Mouse (Mus musculus): ENCODE measurements around the gene Barx1.
A peak's percentile ranks its signal among the peaks of the same experiment; 100 is the strongest.

Barx1 gene

DNA sequence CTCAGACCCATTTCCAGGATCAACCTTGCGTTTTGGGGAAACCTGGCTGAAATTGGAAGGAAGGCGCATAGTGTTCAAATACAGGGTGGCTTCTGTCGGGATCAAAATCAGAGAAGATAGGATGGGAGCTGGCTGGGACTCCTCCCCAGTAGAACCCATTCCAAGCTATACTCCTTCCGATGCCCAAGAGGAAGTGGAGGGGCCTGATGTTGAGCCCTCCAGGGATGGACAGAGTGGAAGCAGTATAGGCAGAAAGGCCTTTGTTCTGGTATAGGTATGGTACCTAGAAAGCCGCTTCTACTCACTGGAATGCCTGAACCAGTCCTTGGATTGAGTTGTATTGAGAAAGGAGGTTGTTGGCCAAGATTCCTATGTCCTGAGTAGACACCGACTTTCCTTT lies 2.1 kb upstream of the Barx1 start:
- no peak for DNase-seq

DNA sequence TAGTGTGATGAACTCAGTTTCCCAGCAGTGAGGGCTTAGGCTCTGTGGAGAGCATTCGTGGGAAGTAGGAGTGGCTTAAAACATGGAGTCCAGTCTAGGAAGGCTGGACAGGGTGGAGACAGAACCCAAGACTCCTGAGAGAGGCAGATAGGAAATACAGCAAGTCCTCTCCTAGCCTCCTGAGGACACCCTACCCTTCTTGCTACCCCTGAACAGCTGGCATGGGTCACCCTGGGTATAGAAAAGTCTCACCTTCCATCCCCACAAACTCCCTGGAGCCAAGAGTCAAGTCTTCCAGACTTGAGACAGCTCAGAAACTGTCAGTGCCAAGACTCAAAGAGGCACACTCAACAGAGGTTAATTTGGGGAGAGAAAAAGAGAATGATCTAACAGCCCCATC lies 1.2 kb upstream of the Barx1 start:
- no peak for DNase-seq

DNA sequence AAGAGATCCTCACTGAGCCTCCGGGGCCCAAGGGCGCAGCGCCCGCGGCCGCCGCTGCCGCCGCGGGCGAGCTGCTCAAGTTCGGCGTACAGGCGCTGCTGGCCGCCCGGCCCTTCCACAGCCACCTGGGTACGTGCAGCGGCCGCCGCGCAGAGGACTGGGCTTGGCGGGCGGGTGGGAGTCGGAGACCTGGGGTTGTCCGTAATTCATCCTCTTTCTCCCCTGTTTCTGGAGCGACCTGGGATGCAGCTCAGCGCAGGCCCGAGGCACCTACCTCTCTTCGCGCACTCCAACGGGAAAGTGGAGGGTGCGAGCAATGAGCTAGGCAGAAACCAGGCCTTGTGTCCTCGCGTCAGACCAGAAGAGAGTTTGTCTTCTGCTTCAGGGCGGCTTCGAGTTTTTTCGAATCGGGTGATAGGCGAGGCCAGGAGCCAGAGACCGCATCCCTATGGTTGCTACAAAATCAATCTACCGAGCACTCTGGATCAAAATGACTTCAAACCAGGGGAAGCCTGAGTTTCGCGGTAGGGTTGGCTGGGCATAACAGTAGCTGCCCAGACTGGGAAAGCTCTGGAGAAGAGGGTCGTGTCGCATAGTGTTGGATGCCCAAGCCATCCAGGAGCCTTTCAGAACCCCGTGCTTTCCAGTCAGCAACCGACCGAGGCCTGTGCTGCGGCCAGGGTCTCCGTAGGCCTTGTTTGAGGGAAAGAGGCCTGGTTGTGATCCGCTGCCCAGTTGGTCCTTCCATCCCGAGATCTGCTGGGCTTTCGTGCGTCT lies 601 bp downstream of the Barx1 start:
- DNase-seq = no peak

DNA sequence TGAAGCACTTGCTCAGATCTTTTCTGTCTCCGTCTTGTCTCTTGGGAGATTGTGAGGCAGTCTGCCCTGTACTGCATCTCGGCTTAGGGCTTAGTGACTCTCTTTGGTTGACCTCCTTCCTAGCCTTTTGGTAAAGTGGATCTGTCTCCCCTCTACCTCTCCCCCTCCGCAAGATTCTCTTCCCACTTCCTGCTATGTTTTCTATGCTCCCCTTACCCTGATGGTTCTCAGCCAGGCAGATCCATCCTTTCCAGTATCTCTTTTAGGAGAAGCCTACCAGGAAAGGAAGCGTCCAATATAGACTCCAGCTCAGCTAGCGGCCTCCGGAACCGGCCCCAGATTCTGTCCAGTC lies 1.2 kb downstream of the Barx1 start:
- no peak for DNase-seq

DNA sequence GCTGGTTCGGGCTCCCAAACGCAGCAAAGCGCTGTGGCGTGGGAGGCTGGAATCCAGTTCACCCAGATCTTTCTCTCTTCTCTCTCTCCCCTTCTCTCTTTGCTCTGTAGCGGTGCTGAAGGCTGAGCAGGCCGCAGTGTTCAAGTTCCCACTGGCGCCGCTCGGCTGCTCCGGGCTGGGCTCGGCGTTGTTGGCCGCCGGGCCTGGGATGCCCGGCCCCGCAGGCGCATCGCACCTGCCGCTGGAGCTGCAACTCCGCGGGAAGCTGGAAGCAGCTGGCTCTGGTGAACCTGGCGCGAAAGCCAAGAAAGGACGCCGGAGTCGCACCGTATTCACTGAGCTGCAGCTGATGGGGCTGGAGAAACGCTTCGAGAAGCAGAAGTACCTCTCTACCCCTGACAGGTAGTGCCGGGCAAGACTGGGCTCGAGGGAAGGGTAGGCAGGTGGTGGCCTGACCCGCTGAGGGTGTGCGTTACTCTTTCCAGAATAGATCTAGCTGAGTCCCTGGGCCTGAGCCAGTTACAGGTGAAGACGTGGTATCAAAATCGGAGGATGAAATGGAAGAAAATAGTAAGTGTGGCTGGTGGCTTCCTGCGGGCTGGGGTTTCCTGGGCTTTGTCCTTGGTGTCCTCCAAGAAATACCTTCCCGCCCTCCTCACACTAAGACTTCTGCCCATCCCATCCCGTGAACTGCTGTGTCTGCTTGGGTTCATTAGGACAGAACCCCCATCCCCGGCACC lies 2.3 kb downstream of the Barx1 start:
- DNase-seq = peak; percentile 40

DNA sequence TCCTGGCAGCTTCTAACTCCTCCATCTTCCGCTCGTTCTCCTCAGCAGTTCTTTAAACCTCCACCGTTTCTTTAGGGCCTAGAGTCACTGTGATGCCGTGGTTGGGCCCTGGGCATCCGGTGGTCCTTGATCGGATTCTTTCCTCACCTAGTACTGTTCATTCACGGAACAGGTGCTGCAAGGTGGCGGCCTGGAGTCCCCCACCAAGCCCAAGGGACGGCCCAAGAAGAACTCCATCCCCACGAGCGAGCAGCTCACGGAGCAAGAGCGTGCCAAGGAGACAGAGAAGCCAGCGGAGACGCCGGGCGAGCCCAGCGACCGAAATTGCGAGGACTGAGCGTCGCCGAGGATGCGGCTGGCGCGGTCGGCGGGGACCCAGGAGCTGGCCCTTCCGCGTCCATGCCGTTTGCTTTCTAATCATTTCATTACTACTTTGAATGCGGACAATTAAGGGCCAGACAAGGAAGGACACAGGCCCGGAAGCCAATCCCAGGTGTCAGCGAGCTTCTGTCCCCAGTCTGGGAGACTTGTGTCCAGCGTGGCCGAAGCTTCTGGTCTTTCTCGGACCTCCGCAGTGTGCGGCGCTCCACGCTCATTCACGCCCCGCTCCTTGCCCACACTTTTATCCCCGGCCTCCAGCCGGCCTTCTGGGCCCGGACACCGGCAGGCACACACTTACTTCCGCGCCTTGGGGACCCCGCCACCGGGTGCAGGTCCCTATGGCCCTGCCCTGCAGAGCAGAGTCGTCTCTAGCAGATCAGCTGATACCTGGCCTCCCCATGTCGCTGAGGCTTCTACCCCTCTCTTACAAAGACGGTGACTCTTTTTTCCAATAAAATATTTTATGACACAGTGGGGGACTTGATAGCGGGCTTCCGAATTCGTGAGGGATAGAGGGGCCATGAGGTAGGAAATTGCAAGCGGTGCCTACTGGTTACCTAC lies 3.1 kb downstream of the Barx1 start:
- peak; percentile 31 for DNase-seq

DNA sequence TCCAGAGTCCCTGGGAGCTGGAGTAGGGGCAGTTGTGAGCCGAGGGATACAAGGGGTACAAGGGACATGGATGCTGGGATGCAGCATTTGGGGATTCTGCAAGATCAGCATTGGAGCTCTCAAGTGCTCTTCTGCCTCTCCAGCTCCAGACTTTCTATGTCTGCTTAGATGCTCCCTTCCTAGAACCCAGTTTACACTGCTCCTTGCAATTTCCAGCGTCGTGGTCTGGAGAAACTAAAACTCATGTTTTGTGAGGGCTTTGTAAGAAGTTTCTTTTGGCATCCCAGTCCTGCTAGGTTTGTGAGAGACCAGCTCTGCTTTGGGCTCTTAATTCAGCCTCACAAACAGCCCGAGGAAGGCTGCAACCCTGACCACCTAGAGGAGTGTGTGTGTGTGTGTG lies 4.7 kb downstream of the Barx1 start:
- DNase-seq = no peak

DNA sequence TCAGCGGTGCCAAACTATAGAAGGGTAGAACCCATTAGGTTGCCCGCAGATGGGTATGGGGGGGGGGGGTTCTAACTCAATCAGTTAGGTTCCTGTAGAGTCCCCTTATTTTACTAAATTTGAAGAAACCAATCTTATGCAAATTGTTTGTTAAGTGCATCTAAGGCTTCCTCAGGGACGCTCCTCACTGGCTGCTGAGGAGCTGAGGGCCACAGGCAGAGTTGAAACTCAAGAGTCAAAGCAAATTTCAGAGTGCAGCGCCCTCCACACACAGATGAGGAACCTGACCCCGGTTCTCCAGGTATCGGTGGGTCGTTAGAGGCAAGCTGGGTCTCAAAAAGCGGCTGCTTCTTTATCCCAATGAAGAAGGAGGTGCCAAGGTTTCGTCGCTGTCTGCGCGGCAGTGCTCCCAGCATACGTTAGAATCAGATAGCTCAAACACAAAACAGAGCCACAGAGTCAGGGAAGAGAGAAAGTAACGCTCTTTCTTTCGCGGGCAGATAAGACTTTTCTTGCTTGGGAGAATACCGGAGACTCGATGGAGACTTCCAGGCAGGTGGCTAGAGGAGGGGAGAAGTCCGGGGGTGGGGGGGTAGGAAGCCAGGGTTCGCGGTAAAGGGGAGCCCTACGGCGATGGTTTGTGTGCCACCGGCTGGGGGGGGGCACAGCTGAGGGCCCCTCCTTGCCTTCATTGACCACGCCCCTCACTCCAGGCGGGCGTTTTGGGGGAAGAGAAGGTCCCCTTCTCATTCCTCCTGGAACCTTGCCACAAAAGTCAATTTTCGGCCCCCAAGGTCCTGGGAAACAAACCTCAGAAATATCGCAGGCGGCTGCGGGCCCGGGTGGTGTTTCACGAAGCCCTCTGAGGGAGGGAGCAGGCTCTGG lies 5.5 kb downstream of the Barx1 start:
- no peak for DNase-seq

DNA sequence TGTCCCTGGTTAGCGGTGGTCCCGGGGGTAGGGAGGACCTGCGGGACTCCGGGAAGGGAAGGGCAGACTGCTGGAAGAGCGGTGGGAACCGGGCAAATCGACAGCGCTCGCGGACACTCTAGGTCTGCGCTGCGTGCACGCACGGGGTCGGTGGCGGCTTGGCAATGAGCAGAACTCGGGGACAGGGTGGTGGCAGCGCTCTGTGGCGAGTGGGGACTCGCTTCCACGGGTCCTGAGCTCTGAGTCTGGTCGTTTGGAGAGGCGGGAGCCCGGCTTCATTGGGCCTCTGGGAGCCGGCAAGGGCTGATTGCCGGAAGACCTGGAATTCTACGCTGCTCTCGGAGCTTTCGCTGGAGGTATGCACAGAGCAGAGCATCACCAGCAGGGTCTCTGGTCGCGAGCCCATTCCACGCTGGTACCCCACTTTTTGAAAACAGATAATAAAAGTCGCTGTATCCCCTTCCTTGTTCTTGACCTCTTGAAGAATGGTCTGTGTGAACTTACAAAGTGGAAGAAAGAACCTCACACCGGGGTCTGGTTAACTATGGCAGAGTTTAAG lies 6.3 kb downstream of the Barx1 start:
- peak; percentile 48 for DNase-seq

DNA sequence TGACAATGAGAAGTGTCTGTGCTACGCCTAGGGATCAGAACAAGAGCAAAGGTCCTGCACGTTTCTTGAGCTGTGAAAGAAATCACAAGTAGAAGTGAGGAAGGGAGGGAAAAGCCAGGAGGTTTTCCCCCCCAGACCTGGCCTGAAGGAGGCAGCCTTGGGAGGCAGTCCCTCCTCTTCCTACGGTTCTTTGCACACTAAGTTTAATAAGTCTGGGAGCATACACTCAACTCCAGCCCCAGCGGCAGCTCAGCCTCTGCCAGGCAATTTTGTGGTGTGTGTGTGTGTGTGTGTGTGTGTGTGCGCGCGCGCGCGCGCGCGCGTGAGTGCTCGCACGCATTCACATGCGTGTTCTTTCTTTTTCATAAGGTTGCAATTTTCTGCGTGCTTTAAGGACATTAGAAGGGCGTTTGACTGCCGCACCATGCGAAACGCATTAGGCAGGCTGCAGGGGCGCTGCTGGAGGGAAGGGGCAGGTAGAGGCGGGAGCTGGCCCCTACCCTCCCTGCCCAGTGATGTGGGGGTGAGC lies 9.6 kb downstream of the Barx1 start:
- peak; percentile 37 for DNase-seq

DNA sequence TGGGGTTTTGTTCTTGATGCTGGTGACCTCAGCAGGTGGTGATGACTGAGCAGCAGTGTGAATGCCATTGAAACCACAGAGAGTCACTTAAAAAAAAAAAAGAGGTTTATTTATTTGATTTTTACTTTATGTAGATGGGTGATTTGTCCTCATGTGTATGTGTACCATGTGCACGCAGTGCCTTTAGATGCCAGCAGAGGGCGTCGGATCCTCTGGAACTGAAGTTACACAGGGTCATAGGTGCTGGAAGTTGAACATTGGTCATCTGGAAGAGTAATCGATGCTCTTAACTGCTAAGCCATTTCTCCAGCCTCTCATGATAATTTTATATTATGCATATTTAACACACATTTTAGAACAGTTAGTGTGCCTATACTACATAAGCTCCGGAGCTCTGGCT lies 11.8 kb downstream of the Barx1 start:
- no peak for DNase-seq

DNA sequence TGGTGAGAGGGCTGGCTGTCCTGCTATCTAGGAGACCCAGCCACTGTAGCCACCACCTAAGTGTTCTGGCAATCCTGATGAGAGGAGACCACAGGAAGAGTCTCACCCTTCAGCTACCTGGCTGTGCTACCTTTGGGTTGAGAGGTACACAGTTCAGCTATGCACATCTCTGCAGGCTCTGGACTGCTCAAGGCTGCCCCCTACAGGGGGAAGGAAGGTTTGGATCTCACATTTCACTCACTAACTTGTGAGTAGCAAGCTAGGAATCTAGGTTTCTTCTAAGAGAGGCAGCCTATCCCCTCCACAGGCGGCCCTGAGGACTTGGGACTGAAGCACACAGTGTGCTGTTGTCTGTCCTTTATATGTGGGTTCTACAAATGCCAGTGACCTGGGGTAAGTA lies 16.6 kb downstream of the Barx1 start:
- DNase-seq = peak; percentile 49

DNA sequence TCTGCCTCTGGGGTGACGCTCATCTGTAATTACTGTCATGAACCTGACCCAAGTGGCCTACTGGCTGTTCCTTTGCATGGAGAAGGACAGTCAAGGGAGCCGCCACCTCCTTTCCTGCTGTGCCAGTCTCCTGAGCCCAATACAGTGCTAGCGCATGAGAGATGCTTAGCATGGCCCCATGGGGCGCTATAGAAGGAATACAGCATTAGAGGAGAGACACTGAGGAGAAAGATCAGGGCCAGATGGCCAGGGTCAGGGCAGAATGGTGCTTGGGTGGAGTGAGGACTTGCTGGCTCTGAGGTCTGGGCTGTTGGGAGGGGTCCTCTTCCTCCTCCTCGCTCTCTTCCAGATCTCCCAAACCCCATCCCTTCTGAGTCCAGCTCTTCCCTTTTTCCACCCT lies 23.9 kb downstream of the Barx1 start:
- peak; percentile 59 for DNase-seq

DNA sequence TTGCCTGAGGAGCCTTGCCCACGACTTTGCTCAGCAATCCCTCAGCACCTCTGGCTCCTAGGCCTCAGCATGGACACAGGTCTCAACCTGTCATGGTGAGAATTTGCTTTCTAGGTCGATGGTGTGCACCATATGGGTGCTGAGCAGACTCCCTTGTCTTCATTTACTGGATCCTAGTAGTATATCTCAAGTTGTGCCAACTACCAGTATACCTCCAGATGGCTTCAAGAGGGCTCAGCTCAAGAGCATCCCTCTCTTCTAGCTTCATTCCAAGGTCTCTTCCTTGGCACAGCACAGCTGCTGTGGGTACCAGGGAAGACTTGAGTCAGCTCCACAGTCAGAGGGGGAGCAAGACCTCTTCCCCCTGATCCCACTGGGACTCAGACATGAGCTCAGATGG lies 29.2 kb downstream of the Barx1 start:
- no peak for DNase-seq

DNA sequence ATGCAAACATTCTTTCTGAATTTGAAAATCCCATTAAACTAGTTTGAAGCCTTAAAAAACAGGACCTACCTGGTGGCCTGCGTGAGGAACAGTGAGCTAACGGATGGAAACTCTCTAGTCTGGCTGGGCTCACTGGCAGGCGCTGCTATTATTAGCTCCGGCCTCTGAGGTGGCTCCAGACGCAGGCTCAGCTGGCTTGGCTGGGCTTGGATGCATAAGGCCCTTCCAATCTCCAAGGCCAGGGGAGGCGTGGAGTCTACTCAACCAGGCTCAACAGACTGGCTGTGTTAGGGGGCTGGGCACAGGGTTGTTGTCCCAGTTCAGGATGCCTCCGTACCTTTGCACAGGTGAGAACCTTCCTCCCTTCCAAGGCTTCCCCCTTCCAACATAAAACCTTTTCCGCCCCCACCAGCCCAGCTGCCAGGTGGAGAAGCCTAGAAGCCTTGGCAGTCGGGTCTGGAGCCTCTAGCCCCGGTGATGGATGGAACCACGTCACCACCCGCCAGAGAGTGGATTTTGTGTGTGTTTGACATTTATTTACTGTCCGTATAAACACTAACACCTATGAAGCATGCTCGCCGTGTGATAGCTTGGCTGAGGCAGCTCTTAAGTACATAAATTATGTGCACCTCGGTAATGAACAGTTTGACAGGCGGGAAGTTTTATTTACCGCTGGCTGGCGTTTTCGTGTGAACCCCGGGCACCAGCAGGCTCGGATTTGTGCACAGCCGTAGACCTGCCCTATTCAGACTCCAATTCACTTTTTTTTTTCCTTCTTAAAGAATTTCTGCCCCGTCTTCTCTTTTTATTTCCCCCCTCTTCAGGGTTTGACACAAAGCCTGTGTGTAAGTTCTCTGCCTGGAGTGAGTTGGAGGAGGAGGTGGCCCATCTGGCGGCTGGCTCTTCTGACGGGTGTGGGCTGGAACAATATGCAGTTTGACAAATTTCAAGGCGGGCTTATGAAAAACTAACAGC lies 31.6 kb downstream of the Barx1 start:
- no peak for DNase-seq

DNA sequence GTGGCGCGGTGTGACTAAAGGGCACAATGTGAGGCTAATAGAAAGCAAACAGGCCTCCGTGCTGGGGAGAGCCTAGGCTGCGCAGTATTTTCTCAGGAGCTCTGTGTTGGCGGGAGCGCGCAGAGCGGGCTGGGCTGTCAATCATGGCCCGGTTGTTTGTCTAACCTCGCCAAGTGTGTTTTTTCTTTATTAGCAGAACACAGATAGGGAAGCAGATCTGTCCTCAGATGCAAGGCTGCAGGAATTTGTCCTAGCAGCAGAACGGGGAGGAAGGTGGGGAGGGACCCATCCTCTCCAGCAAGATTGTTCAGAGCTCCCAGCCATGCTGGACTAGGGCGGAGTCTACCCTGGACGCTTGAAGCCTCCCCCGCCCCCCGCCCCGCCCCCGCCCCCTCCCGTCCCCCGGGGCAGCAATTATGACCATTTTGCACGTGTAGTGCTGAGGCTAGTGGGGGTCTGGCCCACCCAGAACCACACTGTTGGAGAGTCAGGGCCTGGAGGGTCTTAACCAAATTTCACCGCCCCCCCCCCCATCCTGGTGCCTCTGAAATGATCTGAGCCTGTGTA lies 43.7 kb downstream of the Barx1 start:
- peak; percentile 62 for DNase-seq

DNA sequence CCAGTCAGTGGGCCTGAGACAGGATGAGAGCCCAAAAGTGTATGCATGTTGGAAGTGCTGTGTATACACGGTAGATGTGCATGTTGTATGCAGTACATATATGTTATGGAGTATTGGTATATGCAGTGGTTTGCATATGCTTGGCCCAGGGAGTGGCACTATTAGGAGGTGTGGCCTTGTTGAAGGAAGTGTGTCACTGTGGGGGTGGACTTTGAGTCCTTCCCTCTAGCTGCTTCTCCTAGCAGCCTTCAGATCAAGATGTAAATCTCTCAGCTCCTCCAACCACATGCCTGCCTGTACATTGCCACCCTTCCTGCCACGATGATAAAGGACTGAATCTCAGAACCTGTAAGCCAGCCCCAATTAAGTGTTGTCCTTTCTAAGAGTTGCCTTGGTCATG lies 49.9 kb downstream of the Barx1 start:
- no peak for DNase-seq

DNA sequence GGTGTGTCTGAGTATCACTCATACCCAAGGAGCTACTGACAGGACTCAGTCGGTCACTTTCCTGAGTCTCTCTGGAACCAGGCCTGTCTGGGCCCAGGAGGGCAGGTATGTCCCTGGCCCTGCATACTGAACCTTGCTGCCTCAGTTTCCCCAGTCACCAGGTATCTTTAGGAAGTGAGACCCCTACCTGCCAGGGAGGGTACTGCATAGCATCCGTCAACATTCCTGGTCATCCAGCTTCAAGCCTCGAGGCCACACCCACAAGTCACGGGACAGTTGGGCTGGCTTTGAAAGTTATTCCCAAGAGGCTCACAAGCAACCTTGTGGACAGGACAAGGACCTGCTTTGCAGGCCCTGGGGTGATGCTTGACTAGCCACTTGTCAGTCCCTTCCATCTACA lies 53.3 kb downstream of the Barx1 start:
- no peak for DNase-seq
